Mouse (Mus musculus) gastrocnemius, postnatal 14 days (tissue): ENCODE data around the gene Hps6. TPM values are rescaled to one million over a fixed set of nuclear protein-coding genes. Genes with fewer than 3 reads are reported as not detected.
A peak's percentile ranks its signal among the peaks of the same experiment; 100 is the strongest.
"Not testable (repeated sequence)": the region's sequence is repeated elsewhere in the genome, so short reads cannot be mapped to it uniquely, and the experiment has no call there.

ENCODE experiments used
- DNase-seq: peaks from one replicate; pipeline ENCODE4 v3.0.0; 2021; ENCODE audit warnings: mixed read lengths
- intact Hi-C: fragments of 180-260 bp; cut with DNase I; formaldehyde crosslinking; loops from one replicate; pipeline ENCODE4 v1.15.1; 2025; ENCODE audit warnings: low total_unique reads
- long read RNA-seq, 2 experiments: library from polyadenylated mRNA; stranded (forward); transcript quantifications; one replicate each; pipeline ENCODE4 v2.0.0; 2021
- total RNA-seq, 2 experiments: library from RNA; stranded (reverse); gene quantifications; 2 replicates each; pipeline ENCODE4 v1.2.3; 2021

The Hps6 gene
- total RNA-seq = 1 to 10 TPM; 3.1 to 3.8 TPM
- long read RNA-seq, experiment 1, transcript Hps6-201 (1 exons, 2,666 nt) = major isoform, 5 of 5 reads
- long read RNA-seq, experiment 1, partial matches to known transcripts = 0 of 5 reads
- long read RNA-seq, experiment 1, other reads (novel, unspliced or antisense) = 0 of 5 reads
- long read RNA-seq, experiment 2, partial matches to known transcripts = 0 of 3 reads
- long read RNA-seq, experiment 2, other reads (novel, unspliced or antisense) = 0 of 3 reads

DNA sequence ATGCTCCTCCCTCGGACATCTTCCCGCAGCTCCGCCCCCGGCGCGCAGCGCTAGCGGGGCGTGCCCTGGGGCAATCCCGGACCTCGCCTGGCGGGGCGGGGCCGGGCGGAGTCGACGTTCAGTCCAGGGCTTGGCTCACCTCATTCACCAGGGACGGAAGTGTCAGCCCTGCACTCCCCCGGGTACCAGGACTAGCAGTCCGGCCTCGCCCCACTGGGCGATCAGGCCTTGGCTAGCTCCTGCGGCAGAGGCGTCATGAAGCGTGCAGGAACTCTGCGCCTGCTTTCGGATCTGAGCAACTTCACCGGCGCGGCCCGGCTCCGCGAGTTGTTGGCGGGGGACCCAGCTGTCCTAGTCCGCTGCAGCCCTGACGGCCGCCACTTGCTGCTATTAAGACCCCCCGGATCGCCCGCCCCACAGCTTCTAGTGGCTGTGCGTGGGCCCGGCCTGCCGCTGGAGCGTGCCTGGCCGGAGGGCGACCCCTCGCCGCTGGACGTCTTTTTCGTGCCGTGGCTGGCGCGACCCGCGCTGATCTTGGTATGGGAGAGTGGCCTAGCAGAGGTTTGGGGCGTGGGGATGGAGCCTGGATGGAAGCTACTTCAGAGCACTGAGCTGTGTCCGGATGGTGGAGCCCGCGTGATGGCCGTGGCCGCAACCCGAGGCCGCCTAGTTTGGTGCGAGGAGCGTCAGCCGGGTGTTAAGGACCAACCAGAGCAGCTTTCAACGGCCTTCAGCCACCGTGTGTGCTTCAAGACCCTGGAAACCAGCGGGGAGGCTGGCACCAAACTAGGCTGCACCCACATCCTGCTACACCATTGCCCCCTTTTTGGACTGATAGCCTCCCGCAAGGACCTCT, at the start of gene Hps6:
Gene Hps6 (plus strand): TSS at position 138 of the 856 bp plus-strand sequence.
- intact Hi-C loops = no loop called here

DNA sequence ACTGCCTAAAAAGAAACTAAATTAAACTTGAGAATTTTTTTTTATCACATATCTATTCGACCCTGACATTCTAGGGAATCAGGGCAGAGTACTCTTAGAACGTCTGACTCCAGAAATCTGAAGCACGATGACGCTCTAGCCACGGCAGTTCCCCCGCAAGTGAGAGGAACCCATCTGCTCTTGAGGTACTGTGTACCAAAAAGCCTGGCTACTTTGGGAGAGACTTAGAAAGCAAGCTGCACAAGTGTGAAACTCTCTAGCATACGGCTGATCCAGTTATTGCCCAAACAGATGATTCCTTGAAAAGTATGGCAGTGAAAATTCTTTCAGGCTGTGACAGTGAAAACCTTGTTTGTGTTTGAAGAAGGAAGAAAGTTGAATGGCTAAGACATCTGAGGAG, 46.6 kb upstream of the Hps6 start:
- no peak for DNase-seq

More for the DNA sequence above, at the start of gene Hps6:
- peak; percentile 88 for DNase-seq

DNA sequence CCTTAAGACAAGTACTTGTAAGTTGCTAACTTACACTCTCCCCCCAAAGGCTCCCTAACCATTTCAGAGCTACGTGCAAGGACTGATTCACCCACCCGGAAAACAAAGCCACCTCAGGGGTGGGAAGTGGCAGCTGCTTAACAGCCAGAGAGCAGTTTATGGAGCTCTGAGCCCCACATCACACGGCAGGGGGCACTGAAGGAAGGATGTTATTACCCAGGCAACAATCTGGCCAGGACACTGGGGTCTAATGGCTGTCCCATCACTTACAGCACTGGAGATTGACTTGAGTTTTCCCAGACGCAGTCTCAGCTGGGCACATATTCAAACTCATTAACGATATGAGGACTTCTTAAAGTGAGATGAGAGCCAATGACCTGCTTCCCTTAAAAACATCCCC, 42.5 kb upstream of the Hps6 start:
- no peak for DNase-seq
- intact Hi-C loops = loop anchor here (10.0 kb wide), 1 partner anchor 54 kb away; no protein-coding TSS in a partner anchor

More for the DNA sequence above, 46.6 kb upstream of the Hps6 start:
- intact Hi-C loops = no loop called here

DNA sequence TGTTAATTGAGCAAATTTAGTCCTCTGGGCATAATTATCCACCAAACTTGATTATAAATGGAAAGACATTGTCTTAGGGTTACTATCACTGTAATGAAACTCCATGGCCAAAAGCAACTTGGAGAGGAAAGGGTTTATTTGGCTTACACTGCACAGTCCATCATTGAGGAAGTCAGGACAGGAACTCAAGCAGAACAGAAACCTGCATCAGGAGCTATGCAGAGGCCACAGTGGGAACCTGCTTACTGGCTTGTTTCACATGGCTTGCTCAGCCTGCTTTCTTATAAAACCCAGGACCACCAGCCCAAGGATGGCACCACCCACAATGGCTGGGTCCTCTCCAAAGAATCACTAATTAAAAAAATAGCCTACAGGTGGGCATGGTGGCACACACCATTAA, 18.9 kb upstream of the Hps6 start:
- intact Hi-C loops = no loop called here
- no peak for DNase-seq

DNA sequence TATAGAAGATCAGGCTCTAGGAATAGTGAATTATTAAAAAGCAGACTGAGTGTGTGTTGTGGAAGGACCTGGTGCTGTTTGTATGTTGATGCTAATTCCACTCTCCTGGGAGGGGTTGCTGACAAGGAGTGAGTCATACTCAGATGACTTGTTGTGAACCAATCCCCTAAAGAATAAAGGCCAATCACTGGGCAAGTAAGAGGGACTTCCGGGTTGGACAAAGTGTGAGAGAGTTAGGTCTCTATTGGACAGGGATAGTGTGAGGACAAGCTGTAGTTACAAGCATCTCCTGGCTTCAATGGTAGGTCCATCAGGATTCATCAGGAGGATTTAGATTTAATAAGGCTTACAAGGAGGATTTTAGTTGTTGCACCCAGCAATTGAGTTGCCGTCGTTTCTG, 15.1 kb upstream of the Hps6 start:
- intact Hi-C loops = no loop called here

DNA sequence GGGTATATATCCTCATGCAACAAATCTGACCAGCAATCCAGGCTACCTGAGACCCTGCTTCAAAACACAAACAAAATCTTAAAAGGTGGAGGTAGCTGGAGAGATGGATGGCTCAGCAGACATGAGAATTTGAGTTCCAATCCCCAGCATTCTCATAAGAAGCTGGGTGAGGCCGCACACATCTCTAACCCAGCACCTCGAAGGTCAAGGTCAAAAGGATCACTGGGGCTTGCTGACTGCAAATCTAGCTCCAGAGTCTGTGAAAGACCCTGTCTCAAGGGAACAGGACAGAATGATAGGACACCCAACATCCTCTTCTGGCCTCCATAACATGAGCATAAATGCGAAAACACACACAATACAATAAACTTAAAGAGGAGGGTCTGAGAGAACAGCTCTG, 12.1 kb upstream of the Hps6 start:
- no peak for DNase-seq
- intact Hi-C loops = no loop called here

More for the DNA sequence above, 15.1 kb upstream of the Hps6 start:
- no peak for DNase-seq

DNA sequence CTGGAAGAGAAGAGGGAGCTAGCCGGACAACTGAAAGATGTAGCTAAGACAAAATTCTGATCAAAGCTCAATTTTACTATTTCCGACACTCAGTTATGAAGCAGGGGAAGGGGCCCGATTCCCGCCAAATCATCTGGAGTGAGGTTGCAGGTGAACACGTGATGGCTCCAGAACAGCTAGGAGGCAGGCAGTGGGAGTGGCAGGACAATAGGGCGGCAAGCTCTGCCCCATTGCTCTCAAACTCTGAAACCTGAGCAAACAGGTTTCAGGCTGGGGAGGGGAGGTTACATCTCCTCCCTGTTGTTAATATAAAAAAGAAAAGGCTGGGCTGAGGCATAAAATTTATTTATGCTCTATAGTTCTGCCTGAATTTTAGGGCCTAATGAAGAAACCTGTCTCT, 9.9 kb upstream of the Hps6 start:
- DNase-seq, intact Hi-C loops: not testable (repeated sequence)

DNA sequence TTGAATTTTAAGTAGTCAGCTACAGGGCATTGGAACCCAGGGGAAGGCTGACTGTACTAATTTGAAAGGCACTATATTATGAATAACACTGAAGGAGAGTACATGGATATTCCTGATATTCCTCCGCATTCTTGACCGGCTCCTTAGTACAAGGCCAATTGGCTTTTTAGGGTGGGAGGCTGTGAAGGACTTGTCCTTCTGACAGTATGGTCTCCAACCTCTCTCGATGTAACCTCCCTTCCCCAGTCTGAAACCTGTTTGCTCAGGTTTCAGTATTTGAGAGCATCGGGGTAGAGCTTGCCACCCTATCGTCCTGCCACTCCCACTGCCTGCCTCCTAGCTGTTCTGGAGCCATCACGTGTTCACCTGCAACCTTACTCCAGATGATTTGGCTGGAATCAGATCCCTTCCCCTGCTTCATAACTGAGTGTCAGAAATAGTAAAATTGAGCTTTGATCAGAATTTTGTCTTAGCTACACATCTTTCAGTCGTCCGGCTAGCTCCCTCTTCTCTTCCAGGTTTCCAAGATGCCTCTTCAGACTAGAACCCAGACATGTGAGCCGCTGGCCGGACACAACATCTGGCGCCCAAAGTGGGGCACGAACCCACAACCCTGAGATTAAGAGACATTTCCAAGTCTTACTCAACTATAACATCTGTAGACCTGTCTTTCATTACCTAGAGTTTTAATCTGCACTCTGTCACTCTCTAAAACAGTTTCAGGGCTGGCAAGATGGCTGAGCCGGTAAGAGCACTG, 9.1 kb upstream of the Hps6 start:
- no peak for DNase-seq
- intact Hi-C loops = no loop called here

DNA sequence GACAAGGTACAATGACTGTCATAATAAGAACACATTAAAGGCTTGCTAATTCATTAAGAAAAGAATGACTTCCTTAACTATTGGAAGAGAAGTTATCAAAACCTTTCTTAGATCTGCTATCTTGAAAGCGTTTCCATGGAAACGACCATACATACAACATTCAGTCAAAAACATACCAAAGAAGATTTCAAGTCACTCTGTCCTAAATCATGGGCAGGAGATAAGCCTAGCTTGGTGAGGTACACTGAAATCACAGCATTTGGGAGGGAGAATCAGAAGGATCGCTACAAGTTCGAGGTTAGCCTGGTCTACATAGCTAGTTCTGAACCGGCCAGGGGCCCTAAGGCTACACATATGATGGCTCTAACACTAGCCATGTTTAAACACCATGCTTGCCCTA, 5.9 kb upstream of the Hps6 start:
- DNase-seq = no peak
- intact Hi-C loops = no loop called here

DNA sequence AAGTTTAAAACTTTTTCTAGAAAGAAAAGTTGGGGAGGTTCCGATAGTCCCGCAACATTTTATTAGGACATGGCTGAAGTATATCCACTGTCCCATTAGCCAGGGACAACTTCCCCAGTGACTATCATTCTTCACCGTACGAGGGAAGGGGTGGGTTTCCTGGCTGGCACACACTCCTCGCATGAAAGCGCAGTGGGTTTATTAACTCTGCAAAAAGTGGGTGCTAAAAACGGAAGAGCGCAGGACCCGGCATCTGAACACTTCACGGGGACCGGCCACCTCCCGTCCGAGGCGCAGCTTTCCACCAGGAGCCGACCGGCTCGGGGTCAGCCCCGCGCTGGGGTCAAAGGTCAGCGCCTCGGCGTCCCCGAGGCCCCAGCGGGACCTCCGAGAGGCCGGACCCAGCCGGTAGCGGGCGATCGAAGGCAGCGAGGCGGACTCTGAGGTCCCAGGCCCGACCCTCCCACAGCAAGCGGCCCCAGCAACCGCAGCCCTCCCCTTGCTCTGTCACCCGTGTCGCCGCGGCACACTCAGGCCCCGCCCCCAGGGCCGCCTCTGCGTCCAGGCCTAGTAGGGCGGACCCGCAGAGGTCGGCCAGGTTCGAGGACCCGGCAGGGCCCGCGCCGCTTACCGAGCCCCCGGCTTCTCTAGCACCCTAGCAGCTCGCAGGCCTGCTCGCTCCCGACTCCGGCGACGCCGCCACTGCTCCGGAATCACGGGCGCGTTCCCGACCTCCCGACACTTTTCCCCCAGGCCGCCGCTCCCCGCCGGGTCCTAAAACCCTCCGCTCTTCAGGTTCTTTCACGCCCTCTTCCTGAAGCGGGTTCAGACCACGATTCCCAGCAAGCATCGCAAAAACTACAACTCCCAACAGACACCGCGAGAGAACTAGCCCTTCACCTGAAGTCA, 5.3 kb upstream of the Hps6 start, which contains the start of gene Armh3:
Gene Armh3 (minus strand): TSS at position 704 of the 909 bp plus-strand sequence.
- intact Hi-C loops = no loop called here
- peak; percentile 91 for DNase-seq

DNA sequence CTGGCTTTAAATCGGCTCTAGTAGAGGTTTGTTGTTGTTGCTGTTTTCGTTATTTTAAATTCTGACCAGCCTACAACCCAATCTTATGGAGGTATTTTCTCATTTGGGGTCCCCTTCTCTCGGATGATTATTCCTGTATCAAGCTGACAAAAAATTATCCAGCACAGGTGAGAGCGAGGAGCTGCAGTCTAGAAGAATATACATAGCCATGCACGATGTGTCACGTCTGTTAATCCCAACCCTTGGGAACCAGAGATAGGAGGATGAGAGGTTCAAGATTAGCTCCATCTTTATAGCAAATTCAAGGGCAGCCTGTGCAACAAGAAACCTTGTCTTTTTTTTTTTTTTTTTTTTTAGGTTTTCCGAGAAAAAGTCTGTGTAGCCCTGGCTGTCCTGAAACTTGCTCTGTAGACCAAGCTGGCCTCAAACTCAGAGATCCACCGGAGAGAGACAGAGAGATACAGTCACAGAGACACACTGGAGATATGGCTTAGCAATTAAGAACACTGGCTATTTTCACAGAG, 4.6 kb upstream of the Hps6 start:
- DNase-seq = no peak
- intact Hi-C loops = no loop called here

DNA sequence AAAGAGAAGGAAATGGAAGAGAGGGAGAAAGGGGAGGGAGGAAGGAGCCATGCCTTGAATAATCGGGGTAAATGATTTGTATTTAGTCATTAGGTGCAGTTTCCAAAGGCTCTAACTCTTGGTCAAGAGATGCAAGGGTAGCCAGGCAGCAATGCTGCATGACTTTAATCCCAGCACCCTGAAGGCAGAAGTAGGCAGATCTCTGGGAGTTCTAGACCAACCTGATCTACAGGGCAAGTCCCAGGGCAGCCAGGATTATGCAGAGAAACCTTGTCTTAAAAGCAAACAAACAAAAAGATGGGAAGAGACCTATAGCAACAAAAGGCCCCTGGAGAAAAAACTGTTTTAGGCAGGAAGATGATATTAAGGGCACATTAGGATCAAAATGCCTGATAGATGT, 3.9 kb upstream of the Hps6 start:
- no peak for DNase-seq
- intact Hi-C loops = no loop called here

DNA sequence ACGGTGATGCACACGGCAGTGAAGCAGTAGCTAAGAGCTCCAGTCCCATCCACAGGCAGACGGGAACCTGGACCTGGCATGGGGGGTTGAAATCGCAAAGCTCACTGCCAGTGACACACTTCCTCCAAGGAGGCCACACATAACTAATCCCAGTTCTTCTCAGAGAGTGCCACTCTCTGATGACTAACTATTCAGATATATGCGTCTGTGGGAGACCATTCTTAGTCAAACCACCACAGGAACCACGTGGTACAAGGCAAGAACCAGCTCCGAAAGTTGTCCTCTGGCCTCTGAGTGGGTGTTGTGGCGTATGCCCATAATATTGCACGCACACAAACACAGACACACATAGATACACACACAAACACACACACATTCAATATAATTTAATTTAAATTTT, 1.0 kb upstream of the Hps6 start:
- intact Hi-C loops = no loop called here
- DNase-seq = no peak

DNA sequence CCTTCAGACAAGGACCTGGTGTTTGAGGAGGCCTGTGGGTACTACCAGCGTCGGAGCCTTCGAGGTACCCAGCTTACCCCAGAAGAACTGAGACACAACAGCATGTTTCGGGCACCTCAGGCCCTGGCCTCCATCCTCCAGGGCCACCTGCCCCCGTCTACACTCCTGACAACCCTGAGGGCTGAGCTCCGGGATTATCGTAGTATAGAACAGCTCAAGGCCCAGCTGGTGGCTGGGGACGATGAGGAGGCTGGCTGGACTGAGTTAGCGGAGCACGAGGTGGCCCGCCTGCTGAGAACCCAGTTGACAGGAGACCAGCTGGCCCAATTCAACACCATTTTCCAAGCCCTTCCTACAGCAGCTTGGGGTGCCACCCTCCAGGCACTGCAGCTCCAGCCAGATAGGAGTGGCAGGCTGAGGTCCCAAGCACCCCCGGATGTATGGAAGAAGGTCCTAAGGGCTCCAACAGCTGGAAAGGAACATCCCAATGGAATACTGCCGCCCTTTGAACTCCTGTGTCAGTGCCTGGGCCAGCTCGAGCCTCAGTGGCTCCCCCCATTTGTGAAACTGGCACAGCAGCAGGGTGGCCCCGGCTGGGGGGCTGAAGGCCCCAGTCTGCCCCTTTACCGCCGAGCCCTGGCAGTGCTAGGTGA, 1.6 kb downstream of the Hps6 start:
- intact Hi-C loops = no loop called here
- DNase-seq = no peak

DNA sequence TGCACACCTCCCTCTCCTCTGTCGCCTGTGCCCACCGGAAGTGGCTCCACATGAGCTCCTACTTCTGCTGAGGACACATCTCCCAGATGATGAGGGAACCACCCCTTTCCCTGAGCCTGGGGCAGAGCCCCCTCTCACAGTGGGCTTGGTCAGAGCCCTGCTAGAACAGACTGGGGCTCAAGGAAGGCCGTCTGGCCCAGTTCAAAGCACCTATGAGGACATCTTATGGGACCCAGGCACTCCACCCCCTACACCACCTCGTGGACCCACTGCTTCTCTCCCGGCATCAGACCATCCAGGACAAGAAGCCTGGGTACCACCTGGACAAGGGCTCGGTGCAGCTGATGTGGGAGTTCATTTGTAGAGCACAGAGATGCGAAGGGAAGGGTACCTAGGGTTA, 2.4 kb downstream of the Hps6 start:
- intact Hi-C loops = no loop called here
- DNase-seq = no peak

DNA sequence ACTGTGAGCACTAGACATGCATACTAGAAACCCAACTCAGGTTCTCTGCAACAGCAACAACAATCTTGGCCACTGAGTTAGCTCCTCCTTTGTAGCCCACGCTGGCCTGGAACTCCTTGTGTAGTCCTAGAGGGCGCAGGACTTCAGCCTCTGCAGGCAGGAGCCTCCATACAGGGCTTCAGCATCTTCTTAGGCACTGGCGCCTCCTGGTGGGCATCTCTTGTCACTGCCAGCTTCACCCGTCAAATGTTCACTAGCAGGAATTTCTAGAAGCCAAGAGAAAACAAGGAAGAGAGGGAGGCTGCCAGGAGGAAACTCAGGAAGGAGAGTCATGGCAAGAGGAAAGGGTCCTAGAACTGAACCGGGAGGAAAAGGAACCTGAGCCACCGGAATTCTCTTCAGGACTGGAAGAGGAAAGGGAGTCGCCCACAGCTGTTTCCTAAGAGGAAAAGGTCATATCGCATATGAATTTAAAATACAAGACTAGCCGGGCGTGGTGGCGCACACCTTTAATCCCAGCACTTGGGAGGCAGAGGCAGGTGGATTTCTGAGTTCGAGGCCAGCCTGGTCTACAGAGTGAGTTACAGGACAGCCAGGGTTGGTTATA, 11.4 kb downstream of the Hps6 start:
- intact Hi-C loops = loop anchor here (10.0 kb wide), 2 partner anchors 50 to 210 kb away; no protein-coding TSS in a partner anchor
- peak; percentile 87 for DNase-seq

DNA sequence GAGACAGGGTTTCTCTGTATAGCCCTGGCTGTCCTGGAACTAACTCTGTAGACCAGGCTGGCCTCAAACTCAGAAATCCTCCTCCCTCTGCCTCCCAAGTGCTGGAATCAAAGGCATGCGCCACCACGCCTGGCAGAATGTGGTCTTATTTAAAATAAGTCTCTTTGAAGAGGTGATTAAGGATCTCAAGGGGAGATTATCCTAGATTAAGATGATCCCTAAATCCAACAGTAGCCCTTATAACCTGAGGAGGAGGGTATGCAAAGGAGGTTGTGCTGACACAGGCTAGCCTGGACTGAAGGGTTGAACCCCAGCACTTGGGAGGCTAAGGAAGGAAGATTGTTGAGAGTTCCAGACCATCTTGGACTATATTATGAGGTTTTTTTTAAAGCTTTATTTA, 12.7 kb downstream of the Hps6 start:
- intact Hi-C loops = loop anchor here (10.0 kb wide), 2 partner anchors 51 to 211 kb away; no protein-coding TSS in a partner anchor
- DNase-seq = no peak

DNA sequence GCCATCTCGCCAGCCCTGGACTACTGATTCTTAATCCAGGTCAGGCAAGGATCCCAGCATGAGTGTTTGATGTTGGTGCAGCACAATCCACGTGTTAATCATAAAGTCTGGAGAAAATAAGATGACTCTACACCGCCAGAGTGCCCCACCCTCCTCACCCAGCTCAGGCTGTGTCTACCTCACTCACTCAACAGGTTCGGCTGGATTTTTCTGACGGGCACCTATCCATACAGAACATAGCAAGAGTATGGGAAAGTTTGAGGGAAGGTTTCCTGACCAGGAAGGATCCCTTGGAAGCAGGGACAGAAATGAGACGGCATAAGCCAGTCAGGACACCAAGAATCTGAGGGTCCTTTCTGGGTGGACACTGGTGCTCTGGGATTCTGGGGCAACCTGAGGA, 21.7 kb downstream of the Hps6 start:
- intact Hi-C loops = no loop called here
- DNase-seq = no peak
